Mouse (Mus musculus): Measurements from ENCODE around the gene Emx1. TPM values are rescaled to one million over a fixed set of nuclear protein-coding genes. Genes with fewer than 3 reads are reported as not detected.

Emx1 gene
- polyA plus RNA-seq, 1 experiment from 2014 or later, result not detected

DNA sequence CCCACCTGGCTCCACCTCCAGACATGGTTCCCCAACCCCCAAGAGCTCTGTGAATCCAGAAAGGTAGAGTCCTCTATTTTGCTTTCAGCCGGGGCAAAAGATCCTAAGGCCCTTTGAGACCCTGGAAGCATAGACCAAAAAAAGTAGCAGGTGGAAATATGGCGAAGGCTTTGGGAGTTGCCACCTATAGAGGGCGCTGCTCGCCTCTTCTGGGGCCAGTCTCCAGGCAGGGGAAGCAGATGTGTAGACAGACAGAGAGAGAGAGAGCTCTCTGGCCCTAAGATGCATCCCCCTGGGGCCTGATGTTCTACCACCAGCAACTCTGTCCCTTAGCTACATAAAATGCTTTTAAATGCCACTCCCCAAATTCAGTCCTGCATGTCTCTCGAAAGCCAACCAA, 49.8 kb downstream of the Emx1 start:
- Histone ChIP-seq H3K4me1 (peaks cover 12% of the 10 kb centered on the region), H3K27ac (replicated peaks) (no peak overlapping the region), H3K9me3 (replicated peaks) (no peaks in the 10 kb centered on the region), H3K27me3 (replicated peaks) (no peaks in the 10 kb centered on the region), H3K9ac (replicated peaks) (no peak overlapping the region), H3K4me2 (no peak overlapping the region), H3K36me3 (no peaks in the 10 kb centered on the region), H3K4me3 (replicated peaks) (no peak overlapping the region)
- no peak for ATAC-seq (ENCODE audit: low FRiP score)
- WGBS, result 38% methylated on average over 5 of the region's 5 CpGs

DNA sequence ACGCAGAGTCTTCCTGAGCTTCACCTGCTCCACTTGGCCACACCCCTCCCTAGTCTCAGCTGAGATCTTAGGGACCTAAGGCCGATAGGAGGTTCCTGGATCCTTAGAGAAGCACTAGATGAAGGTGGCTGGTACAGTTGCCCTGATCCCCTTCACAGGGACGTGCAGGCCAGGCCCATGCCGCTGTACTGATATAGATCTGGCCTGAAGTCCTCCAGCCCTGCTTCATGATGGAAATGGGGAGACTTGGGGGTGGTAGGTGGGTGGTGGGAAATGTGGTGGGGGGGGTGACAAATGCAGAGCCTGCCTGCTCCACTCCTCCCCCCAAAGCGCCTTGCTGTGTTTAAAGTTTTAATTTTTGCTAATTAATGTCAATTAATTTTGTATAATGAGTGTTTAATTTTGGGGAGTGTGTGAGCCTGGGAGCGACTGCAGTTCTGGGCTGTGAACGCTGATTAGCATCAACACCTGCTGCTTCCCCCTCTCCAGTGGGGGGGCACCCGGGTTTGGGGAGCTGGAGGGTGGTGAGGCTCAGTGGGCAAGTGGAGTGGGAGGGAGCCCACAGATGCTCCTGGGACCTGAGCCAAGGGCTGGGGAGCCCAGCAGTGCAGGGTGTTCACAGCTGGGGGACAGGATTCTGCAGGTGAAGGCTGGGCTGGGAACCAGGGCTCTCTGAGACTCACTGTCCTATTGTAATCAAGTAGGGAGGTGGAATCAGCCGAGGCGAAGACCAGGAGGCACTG, 50.5 kb downstream of the Emx1 start:
- H3K9me3 ChIP-seq (replicated peaks), result no peaks in the 10 kb centered on the region
- 66% methylated on average over 10 of the region's 10 CpGs for WGBS
- no peaks in the 10 kb centered on the region for H3K27me3 ChIP-seq (replicated peaks)
- no peak overlapping the region for H3K9ac ChIP-seq (replicated peaks)
- no peak overlapping the region for H3K4me3 ChIP-seq (replicated peaks)
- peaks cover 5% of the 10 kb centered on the region for H3K4me1 ChIP-seq
- ATAC-seq (ENCODE audit: low FRiP score), result no peak
- no peaks in the 10 kb centered on the region for H3K36me3 ChIP-seq
- H3K27ac ChIP-seq (replicated peaks), result no peak overlapping the region
- no peak overlapping the region for H3K4me2 ChIP-seq

DNA sequence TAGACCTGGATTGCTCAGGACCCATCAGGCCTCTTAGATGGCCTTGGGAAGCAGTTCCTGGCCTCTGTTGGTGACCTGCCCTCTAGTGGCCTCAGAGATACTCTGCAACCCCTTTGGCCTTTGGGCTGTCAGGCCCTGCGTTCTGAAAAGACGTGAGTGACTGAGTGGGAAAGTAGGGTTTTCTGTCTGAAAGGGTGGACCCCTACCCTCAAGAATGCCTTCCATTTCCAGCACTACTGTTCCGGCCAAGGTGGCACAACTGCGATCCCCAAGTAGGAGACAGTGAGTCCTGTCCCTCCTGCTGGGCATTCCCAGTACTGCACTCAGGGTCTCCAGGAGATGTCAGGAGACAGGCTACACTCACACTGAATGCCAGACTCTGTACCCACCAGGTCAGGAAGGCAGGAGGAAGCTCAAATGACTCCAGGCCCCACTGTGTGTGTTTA, 51.8 kb downstream of the Emx1 start:
- Histone ChIP-seq H3K27ac (replicated peaks) (no peak overlapping the region), H3K36me3 (no peaks in the 10 kb centered on the region), H3K9ac (replicated peaks) (no peak overlapping the region), H3K9me3 (replicated peaks) (no peaks in the 10 kb centered on the region), H3K4me3 (replicated peaks) (no peak overlapping the region), H3K27me3 (replicated peaks) (no peaks in the 10 kb centered on the region), H3K4me1 (no peaks in the 10 kb centered on the region), H3K4me2 (0 out of 2 replicates have a peak overlapping the region, but pooled peaks have one; percentile 24)
- ATAC-seq (ENCODE audit: low FRiP score), result peak; percentile 45; the same call in 1 of the 2 replicates
- 14% methylated on average over 4 of the region's 4 CpGs for WGBS

DNA sequence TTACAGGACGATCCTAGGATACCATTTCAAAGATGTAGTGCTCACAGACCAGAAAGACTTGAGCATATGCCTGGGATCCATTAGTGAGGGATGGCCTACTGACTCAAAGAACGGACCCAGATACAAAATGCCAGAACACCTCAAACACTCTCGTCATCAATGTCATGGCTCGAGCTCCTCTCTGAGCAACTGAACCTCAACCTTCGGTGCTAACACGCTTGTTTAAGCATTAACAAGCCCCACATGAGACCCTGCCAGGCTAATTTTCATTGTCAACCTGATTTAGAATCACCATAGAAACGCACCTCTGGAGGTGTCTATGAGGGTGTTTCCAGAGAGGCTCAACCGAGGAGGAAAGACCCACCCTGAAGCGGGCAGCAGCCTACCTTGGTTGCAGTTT, 62.6 kb downstream of the Emx1 start:
- no peak for ATAC-seq (ENCODE audit: low FRiP score)

DNA sequence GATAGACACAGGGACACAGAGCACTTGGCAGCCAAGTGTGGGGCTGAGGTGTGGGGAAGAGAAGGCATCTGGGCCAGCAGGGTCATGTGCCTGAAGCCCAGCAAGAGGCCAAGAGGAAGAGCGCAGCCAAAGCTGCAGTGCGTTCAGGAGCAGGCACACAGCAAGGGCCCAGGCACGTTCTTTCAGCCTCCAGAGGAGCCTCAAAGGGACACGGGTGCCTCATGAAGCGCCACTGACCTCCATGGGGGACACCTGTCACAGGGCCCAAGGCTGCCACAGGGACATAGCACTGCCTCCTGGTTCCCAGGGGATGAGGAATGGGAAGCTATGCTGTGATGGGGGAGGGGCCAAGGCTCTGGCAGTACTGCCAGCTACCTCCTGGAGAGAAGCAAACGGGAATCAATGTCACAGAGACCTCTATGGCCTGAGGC, 63.6 kb downstream of the Emx1 start:
- no peak for ATAC-seq (ENCODE audit: low FRiP score)
- peaks cover 10% of the 10 kb centered on the region for H3K4me1 ChIP-seq
- H3K9me3 ChIP-seq (replicated peaks), result no peaks in the 10 kb centered on the region
- 42% methylated on average over 6 of the region's 6 CpGs for WGBS
- no peak overlapping the region for H3K9ac ChIP-seq (replicated peaks)
- H3K27ac ChIP-seq (replicated peaks), result no peak overlapping the region
- no peak overlapping the region for H3K4me2 ChIP-seq
- H3K36me3 ChIP-seq, result no peaks in the 10 kb centered on the region
- no peaks in the 10 kb centered on the region for H3K27me3 ChIP-seq (replicated peaks)
- no peak overlapping the region for H3K4me3 ChIP-seq (replicated peaks)

More for the DNA sequence above, 62.6 kb downstream of the Emx1 start:
- no peak overlapping the region for H3K4me3 ChIP-seq (replicated peaks)
- no peaks in the 10 kb centered on the region for H3K27me3 ChIP-seq (replicated peaks)
- no peak overlapping the region for H3K9ac ChIP-seq (replicated peaks)
- no peaks in the 10 kb centered on the region for H3K36me3 ChIP-seq
- no peaks in the 10 kb centered on the region for H3K9me3 ChIP-seq (replicated peaks)
- peaks cover 10% of the 10 kb centered on the region for H3K4me1 ChIP-seq
- H3K27ac ChIP-seq (replicated peaks), result no peak overlapping the region
- H3K4me2 ChIP-seq, result no peak overlapping the region
- 71% methylated on average over 9 of the region's 9 CpGs for WGBS

DNA sequence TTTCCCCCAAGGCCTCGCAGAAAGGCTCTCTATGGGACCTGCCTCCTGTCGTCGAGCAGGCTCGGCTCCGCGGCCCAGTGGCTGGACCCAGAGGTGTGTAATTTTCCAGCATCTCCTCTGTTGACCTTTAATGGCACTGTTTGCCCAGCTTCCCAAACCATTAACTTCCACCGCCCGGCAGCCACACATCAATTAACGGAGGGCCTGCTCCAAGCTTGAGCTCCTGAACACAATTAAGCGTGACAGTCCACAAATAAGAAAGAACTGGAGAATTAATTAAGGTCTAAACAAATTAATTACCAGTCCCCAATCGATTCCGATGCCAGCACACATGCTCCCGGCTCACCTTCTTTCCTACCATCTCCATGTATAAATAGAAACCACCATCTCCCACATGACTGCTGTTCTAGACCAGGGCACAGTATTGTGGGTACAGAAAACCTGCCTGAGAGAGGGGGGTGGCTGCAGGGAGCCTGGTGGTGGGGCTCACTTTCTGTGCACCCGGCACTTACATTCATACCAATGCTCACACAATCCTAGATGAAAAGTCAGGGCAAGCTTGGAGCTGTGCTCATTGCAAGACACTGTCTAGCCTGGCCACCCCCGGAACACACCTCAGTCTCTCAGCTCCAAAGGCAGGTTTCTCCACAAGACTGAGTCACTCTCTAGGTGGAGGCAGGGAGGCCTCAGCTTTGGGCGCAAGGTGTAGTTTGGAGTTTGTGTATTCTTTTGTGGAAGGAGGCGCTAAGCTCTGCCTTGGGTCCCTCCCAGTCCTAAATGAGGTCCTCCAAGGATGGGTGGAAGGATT, 65.2 kb downstream of the Emx1 start:
- Histone ChIP-seq H3K4me2 (no peak overlapping the region), H3K36me3 (no peaks in the 10 kb centered on the region), H3K27me3 (replicated peaks) (no peaks in the 10 kb centered on the region), H3K4me1 (peaks cover 10% of the 10 kb centered on the region), H3K9me3 (replicated peaks) (no peaks in the 10 kb centered on the region), H3K9ac (replicated peaks) (no peak overlapping the region), H3K27ac (replicated peaks) (no peak overlapping the region), H3K4me3 (replicated peaks) (no peak overlapping the region)
- 50% methylated on average over 17 of the region's 17 CpGs for WGBS
- ATAC-seq (ENCODE audit: low FRiP score), result 0 out of 2 replicates have a peak, but pooled peaks have one; percentile 30

DNA sequence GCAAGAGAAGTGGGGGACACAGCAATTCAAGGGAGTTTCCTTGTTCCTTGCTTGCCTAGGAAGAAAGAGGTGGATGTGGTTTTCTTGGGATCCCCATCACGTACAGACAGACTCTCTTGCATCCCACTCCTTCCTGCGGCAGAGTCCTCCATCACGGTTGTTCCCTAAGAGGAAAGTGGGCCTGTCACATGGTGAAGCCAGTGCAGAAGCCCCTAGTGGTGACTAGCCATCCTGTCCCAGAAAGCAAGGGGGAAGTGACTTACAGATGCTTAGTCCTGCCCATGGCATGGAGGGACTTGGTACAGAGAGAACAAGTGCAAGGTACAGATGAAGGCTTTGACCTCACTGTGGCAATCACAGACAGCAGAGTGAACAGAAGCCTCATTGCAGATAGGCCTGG, 66.0 kb downstream of the Emx1 start:
- H3K27me3 ChIP-seq (replicated peaks), result no peaks in the 10 kb centered on the region
- H3K4me3 ChIP-seq (replicated peaks), result no peak overlapping the region
- ATAC-seq (ENCODE audit: low FRiP score), result no peak
- H3K4me1 ChIP-seq, result peaks cover 10% of the 10 kb centered on the region
- H3K4me2 ChIP-seq, result no peak overlapping the region
- no peak overlapping the region for H3K27ac ChIP-seq (replicated peaks)
- H3K36me3 ChIP-seq, result no peaks in the 10 kb centered on the region
- H3K9ac ChIP-seq (replicated peaks), result no peak overlapping the region
- 67% methylated on average over 3 of the region's 3 CpGs for WGBS
- no peaks in the 10 kb centered on the region for H3K9me3 ChIP-seq (replicated peaks)

Other genes starting within 250 kb of the Emx1 start
- 42.4 and 44.5 TPM in 2 replicates for gene Exoc6b, start 117.9 kb upstream of the Emx1 start, polyA plus RNA-seq (2015; fragmentation: Nextera tagmentation; extraction: Ambion mirVana)
- gene Spr, start 49.7 kb upstream of the Emx1 start, polyA plus RNA-seq (2015; fragmentation: Nextera tagmentation; extraction: Ambion mirVana), result 35.6 and 39.9 TPM in 2 replicates
- 38.4 and 39.3 TPM in 2 replicates for gene Sfxn5, start 146.0 kb downstream of the Emx1 start, polyA plus RNA-seq (2015; fragmentation: Nextera tagmentation; extraction: Ambion mirVana)
- gene Rab11fip5, start 187.2 kb downstream of the Emx1 start, polyA plus RNA-seq (2015; fragmentation: Nextera tagmentation; extraction: Ambion mirVana), result 22.5 and 24.3 TPM in 2 replicates
- gene Noto, start 236.4 kb downstream of the Emx1 start, polyA plus RNA-seq (2015; fragmentation: Nextera tagmentation; extraction: Ambion mirVana), result not detected in 2 replicates
- 75.6 and 79.1 TPM in 2 replicates for gene Smyd5, start 244.6 kb downstream of the Emx1 start, polyA plus RNA-seq (2015; fragmentation: Nextera tagmentation; extraction: Ambion mirVana)

Data from neural tube, embryonic 15.5 days (tissue).